Mouse (Mus musculus): ENCODE data around the gene Actr1b. TPM values are rescaled to one million over a fixed set of nuclear protein-coding genes. Genes with fewer than 3 reads are reported as not detected.

Gene Actr1b
- total RNA-seq, 4 experiments from 2014 or later = 141 to 162 (median 147) TPM

- no peak for DNase-seq (ENCODE audit: low spot score in 2 of 2)
Observed at GRCm38 (mm10) chr1:36656233-36656632, 58.0 kb downstream of the Actr1b start.

GRCm38 (mm10) chr1:36655039-36655438 lies 59.2 kb downstream of the Actr1b start:
- no peak for DNase-seq (ENCODE audit: low spot score in 2 of 2)

Small RNAs within 50 kb of the gene (microRNA-seq; reads per million reads assigned to microRNA genes)
- not detected for gene Gm24133

Other genes starting within 250 kb of the Actr1b start
- 1 to 10 TPM; 4.9 to 7.7 (median 5.1) TPM for gene Cnnm4, start 242.8 kb downstream of the Actr1b start, total RNA-seq (2022)
- gene Cnnm3, start 202.6 kb downstream of the Actr1b start, total RNA-seq (2022) = 10 to 100 TPM in 3 of 4 experiments, 1 to 10 TPM in 1; 8.9 to 12.8 (median 11.3) TPM
- gene Ankrd23, start 177.5 kb downstream of the Actr1b start, total RNA-seq (2022) = 1,000 to 10,000 TPM; 2,275 to 3,003 (median 2,494) TPM
- gene Gm42417, start 175.0 kb downstream of the Actr1b start, total RNA-seq (2022) = 1,000 to 10,000 TPM in 3 of 4 experiments, 100 to 1,000 TPM in 1; 926 to 1,454 (median 1,403) TPM
- 1 to 10 TPM; 6.3 to 9.7 (median 9.4) TPM for gene Ankrd39, start 167.0 kb downstream of the Actr1b start, total RNA-seq (2022)
- gene Sema4c, start 156.1 kb downstream of the Actr1b start, total RNA-seq (2022) = 1 to 10 TPM; 2.7 to 5.2 (median 4.6) TPM
- gene Fam178b, start 31.2 kb downstream of the Actr1b start, total RNA-seq (2022) = under 1 TPM in 1 of 4 experiments, not detected in 3; 0.46 TPM
- gene Cox5b, start 23.0 kb downstream of the Actr1b start, total RNA-seq (2022) = 1,000 to 10,000 TPM in 1 of 4 experiments, 100 to 1,000 TPM in 3; 864 to 1,112 (median 950) TPM
- gene 4933424G06Rik, start 4.3 kb downstream of the Actr1b start, total RNA-seq (2022) = under 1 TPM in 3 of 4 experiments, not detected in 1; 0.65 to 0.75 (median 0.70) TPM
- gene Zap70, start 47.4 kb upstream of the Actr1b start, total RNA-seq (2022) = under 1 TPM in 2 of 4 experiments, not detected in 2; 0.27 to 0.31 TPM
- 10 to 100 TPM; 22.6 to 28.6 (median 27.4) TPM for gene Tmem131, start 229.2 kb upstream of the Actr1b start, total RNA-seq (2022)

Data from gastrocnemius, adult 8-10 months (tissue).